Mouse (Mus musculus) intestine, postnatal 0 days (tissue): Measurements from ENCODE around the gene Arfgap3. TPM values are rescaled to one million over a fixed set of nuclear protein-coding genes. Genes with fewer than 3 reads are reported as not detected.
"Not testable (repeated sequence)": the region's sequence is repeated elsewhere in the genome, so short reads cannot be mapped to it uniquely, and the experiment has no call there.

Source experiments
- ATAC-seq: fragments of 200-750 bp; cut with Nextera tagmentation; 2 replicates; pipeline ENCODE4 v1.8.0; 2017; ENCODE audit warnings: mild to moderate bottlenecking, moderate TSS enrichment, moderate library complexity
- H3K27ac ChIP-seq: fragments of 300-500 bp; sonication (generic); 2 replicates; pipeline ENCODE4 v1.5.1; 2014; ENCODE audit warnings: mild to moderate bottlenecking, low read depth, low read length, moderate library complexity
- H3K27me3 ChIP-seq: fragments of 300-500 bp; sonication (generic); replicated peaks from 2 replicates; pipeline ENCODE4 v1.6.1; 2014; ENCODE audit warnings: low read length, mixed read lengths; ENCODE audit not compliant: control insufficient read depth, insufficient read depth
- H3K36me3 ChIP-seq: fragments of 300-500 bp; sonication (generic); 2 replicates; pipeline ENCODE4 v1.6.1; 2014; ENCODE audit warnings: mild to moderate bottlenecking, moderate library complexity; ENCODE audit not compliant: control insufficient read depth, insufficient read depth
- H3K4me1 ChIP-seq: fragments of 300-500 bp; sonication (generic); replicated peaks from 2 replicates; pipeline ENCODE4 v1.6.1; 2014; ENCODE audit warnings: antibody characterized with exemption, low read length, mixed read lengths; ENCODE audit not compliant: control insufficient read depth, insufficient read depth
- H3K4me2 ChIP-seq: fragments of 300-500 bp; sonication (generic); replicated peaks from 2 replicates; pipeline ENCODE4 v1.6.1; 2014; ENCODE audit warnings: low read depth, mild to moderate bottlenecking, moderate library complexity
- H3K4me3 ChIP-seq: fragments of 300-500 bp; sonication (generic); 2 replicates; pipeline ENCODE4 v1.5.1; 2014; ENCODE audit warnings: low read depth, low read length
- H3K9ac ChIP-seq: fragments of 300-500 bp; sonication (generic); 2 replicates; pipeline ENCODE4 v1.6.1; 2014; ENCODE audit warnings: mild to moderate bottlenecking, low read depth, low read length
- H3K9me3 ChIP-seq: fragments of 300-500 bp; sonication (generic); 2 replicates; pipeline ENCODE4 v1.6.1; 2016; ENCODE audit warnings: mixed run types; ENCODE audit not compliant: control insufficient read depth
- CTCF ChIP-seq: sonication (generic); IDR thresholded peaks from 2 replicates; pipeline ENCODE4 v1.5.1; 2016; ENCODE audit warnings: low read depth, mild to moderate bottlenecking, control low read depth, antibody characterized with exemption, moderate library complexity
- WGBS: fragments of 180-500 bp; shearing (Covaris S2); extraction: QIAGEN DNeasy Blood & Tissue Kit; methylation state at CpG from one replicate; pipeline ENCODE4 v1.1.7; 2014; 5-methylcytosine and 5-hydroxymethylcytosine counted together
- polyA plus RNA-seq: library from polyadenylated mRNA; unstranded; fragments of >200 nt; fragmentation: Nextera tagmentation; extraction: Ambion mirVana; gene quantifications from 2 replicates; pipeline ENCODE4 v1.2.1, GENCODE M21; 2015

The Arfgap3 gene
- polyA plus RNA-seq, 1 experiment from 2014 or later = 119 TPM

DNA sequence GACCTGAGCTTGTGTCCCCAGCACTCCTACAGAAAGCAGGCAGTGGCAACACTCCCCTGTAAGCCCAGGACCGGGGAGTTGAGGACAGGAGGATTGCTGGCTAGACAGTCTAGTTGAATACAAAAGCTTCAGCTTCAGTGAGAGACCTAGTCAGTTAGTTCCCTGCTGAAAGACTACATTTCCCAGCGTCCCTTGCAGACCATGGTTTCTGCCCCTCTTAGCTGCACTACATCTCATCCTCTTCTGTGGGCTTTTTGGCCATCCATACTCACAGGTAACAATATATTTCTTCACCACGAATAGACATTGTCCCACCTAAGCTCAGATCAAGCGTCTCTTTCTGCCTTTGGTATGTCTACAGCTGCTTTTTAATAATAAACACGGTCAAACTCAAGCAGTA lies 67.7 kb downstream of the Arfgap3 start:
- TF ChIP-seq CTCF = no peak
- no peak overlapping the region for H3K4me3 ChIP-seq
- ATAC-seq = no peak
- no peaks in the 10 kb centered on the region for H3K27me3 ChIP-seq
- no peak overlapping the region; the same call in 1 of the 2 replicates for H3K27ac ChIP-seq
- H3K36me3 ChIP-seq = no peaks in the 10 kb centered on the region
- H3K4me1 ChIP-seq = no peaks in the 10 kb centered on the region
- no peak overlapping the region for H3K9ac ChIP-seq
- H3K4me2 ChIP-seq = no peak overlapping the region
- no peaks in the 10 kb centered on the region for H3K9me3 ChIP-seq
- WGBS = 75% methylated on average over 5 of the region's 5 CpGs

DNA sequence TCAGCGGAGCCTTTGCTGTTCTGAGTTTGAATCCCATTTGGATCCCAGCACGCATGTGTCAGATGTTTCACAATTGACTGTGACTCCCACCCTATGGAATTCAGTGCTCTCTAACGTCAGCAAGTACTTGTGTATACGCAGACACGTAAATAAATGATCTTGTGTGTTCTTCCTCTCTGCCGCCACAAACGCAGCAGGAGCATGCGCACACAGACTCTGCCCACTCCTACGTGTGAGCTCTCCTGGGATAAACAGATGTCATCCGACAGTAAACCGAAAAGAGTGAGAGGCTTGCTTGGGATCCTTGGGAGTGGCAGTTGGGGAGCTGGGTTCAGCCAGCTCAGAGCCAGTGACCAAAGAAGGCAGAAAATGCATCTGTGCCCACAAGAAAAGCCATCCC lies 68.7 kb downstream of the Arfgap3 start:
- H3K4me2 ChIP-seq = no peak overlapping the region
- no peaks in the 10 kb centered on the region for H3K9me3 ChIP-seq
- no peaks in the 10 kb centered on the region for H3K4me1 ChIP-seq
- no peaks in the 10 kb centered on the region for H3K36me3 ChIP-seq
- WGBS = 47% methylated on average over 11 of the region's 11 CpGs
- no peak overlapping the region for H3K9ac ChIP-seq
- H3K27me3 ChIP-seq = no peaks in the 10 kb centered on the region
- peak overlapping the region; percentile 8; the same call in 1 of the 2 replicates for H3K27ac ChIP-seq
- peak; percentile 20; the same call in 1 of the 2 replicates for ATAC-seq
- no peak overlapping the region for H3K4me3 ChIP-seq
- no peak for TF ChIP-seq CTCF

DNA sequence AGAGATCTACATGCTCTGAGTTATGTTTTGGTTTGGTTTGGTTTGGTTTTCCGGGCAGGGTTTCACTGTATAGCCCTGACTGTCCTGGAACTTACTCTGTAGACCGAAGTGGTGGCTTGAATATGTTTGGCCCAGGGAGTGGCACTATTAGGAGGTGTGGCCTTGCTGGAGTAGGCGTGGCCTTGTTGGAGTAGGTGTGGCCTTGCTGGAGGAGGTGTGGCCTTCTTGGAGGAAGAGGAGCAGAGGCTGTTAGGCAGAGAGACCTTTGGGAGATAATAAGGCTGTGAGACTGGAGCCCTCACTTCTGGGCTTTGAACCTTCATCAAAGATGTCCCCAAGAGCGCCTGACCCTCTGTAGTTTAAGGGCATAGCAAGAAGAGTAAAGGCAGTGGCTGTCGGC lies 71.5 kb downstream of the Arfgap3 start:
- Histone ChIP-seq H3K4me1 (no peaks in the 10 kb centered on the region), H3K27me3 (no peaks in the 10 kb centered on the region), H3K27ac (no peak overlapping the region), H3K36me3 (no peaks in the 10 kb centered on the region), H3K9me3 (no peaks in the 10 kb centered on the region), H3K4me2 (no peak overlapping the region), H3K4me3 (no peak overlapping the region), H3K9ac (no peak overlapping the region)
- TF ChIP-seq CTCF = no peak
- WGBS = 82% methylated on average over 5 of the region's 5 CpGs
- no peak; the same call in 1 of the 2 replicates for ATAC-seq

DNA sequence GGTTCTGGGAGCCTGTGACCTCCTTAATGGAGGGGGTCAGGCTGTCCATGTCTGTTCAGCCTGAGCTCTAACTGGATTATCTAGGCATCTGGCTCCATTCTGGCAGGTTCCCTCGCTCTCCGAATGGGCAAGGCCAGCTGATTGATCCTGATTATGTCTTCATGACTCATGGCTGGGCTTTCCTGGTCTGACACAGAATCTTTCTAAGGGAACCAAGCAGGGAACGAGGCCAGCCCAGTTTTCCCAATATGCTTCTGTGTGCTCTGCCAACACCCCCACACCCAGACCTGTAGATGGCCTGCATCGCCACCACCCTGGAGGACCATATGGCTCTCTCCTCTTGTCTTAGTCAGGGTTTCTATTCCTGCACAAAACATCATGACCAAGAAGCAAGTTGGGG lies 72.6 kb downstream of the Arfgap3 start:
- no peak overlapping the region for H3K9ac ChIP-seq
- no peaks in the 10 kb centered on the region for H3K4me1 ChIP-seq
- no peaks in the 10 kb centered on the region for H3K36me3 ChIP-seq
- no peak overlapping the region for H3K4me2 ChIP-seq
- no peak for TF ChIP-seq CTCF
- H3K4me3 ChIP-seq = no peak overlapping the region
- no peaks in the 10 kb centered on the region for H3K27me3 ChIP-seq
- H3K9me3 ChIP-seq = no peaks in the 10 kb centered on the region
- no peak overlapping the region for H3K27ac ChIP-seq
- WGBS = 82% methylated on average over 4 of the region's 4 CpGs
- ATAC-seq = no peak

DNA sequence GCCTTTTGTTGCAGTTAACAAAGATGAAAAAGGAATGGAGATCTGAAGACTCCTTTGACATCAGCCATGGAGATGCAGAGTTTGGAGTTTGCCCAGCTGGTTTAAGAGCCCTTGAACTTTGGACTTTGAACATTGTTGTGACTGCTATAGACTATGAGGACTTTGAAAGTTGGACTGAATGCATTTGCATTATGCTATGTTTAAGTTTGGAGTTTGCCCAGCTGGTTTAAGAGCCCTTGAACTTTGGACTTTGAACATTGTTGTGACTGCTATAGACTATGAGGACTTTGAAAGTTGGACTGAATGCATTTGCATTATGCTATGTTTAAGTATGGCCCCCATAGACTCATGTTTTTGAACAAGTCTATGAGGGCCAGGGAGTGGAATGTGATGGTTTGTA lies 75.8 kb downstream of the Arfgap3 start:
- H3K9me3 ChIP-seq, H3K27ac ChIP-seq, H3K4me3 ChIP-seq, H3K4me1 ChIP-seq, H3K27me3 ChIP-seq, H3K36me3 ChIP-seq, H3K4me2 ChIP-seq, H3K9ac ChIP-seq: not testable (repeated sequence)
- peak; percentile 31; the same call in 1 of the 2 replicates for ATAC-seq

DNA sequence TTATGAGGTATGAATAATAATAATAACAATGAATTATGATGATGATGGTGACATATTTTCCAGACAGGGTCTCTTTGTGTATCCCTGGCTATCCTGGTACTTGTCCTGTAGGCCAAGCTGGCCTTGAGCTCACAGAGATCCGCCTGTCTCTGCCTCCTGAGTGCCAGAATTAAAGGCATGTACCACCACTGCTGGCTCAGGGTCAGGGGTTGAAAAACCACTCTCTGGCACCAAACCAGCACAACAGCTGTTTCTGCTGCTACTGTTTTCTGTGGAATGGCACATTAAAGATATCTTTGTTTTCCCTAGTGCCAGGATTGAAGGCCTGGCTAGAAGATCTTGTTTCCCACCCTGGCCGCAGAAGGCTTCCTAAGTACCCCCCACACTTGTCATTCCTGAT lies 77.0 kb downstream of the Arfgap3 start:
- Histone ChIP-seq H3K27me3 (no peaks in the 10 kb centered on the region), H3K36me3 (no peaks in the 10 kb centered on the region), H3K9me3 (no peaks in the 10 kb centered on the region), H3K9ac (no peak overlapping the region), H3K4me1 (no peaks in the 10 kb centered on the region), H3K4me3 (no peak overlapping the region), H3K4me2 (no peak overlapping the region), H3K27ac (no peak overlapping the region)
- ATAC-seq = no peak
- WGBS = 96% methylated on average over 2 of the region's 2 CpGs
- TF ChIP-seq CTCF = no peak

DNA sequence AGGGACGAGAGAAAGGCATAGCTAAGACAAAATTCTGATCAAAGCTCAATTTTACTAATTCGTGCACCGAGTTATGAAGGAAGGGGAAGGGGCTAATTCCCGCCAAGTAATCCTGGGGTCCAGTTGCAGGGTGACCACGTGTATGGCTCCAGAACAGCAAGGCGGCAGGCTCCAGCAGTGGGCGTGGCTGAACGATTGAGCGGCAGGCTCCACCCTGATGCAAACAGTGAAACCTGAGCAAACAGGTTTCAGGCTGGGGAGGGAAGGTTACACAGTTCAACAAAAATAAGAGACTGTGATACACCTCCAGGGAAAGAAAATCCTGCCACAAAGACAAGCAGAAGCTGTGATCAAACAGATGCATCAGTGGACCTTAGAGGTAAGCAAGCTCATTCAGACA lies 78.8 kb downstream of the Arfgap3 start:
- not testable (repeated sequence) for H3K27me3 ChIP-seq, H3K9me3 ChIP-seq, H3K36me3 ChIP-seq, H3K4me2 ChIP-seq, H3K4me3 ChIP-seq, ATAC-seq, H3K27ac ChIP-seq, H3K9ac ChIP-seq, H3K4me1 ChIP-seq
- WGBS = 19% methylated on average over 9 of the region's 9 CpGs

DNA sequence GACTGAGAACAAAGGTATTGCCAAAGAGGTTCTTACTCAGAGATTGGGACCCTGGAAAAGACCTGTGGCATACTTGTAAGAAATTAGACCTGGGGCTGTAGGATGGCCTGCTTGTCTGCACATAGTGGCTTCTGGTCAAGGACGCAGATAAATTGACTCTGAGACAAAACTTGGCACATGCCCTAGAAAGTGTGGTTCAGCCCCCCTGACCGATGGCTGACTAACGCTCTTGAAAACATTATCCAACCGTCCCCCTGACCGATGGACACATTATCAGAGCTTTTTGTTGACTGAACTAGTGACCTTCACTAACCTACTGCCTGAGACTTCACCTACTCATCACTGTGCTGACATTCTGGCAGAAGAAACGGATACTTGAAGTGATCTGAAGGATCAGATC lies 80.1 kb downstream of the Arfgap3 start:
- H3K9me3 ChIP-seq, H3K4me1 ChIP-seq, H3K4me3 ChIP-seq, H3K36me3 ChIP-seq, H3K27ac ChIP-seq, H3K4me2 ChIP-seq, H3K27me3 ChIP-seq, ATAC-seq, H3K9ac ChIP-seq: not testable (repeated sequence)
- 79% methylated on average over 6 of the region's 6 CpGs for WGBS

DNA sequence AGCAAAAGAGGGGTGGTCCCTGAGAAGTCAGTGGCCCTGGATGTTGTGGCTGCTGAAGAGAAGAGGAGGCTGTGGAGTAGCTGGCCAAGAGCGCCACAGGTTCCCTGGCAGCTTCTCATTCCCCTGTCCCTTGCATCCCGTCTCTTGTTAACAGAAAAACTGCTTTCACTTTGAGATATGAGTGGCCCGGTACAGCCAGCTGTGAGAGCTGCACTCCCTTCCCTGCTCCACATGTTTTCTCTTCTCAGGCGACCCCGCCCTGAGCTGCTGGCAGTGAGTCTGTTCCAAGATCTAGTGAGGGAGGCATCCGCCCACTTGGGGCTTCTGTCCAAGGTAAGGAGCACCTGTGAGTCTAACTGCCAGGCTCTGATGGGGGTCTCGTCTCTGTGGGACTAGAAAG lies 81.6 kb downstream of the Arfgap3 start:
- ATAC-seq, H3K4me1 ChIP-seq, H3K27me3 ChIP-seq, H3K27ac ChIP-seq, H3K9me3 ChIP-seq, H3K9ac ChIP-seq, H3K4me3 ChIP-seq, H3K36me3 ChIP-seq: not testable (repeated sequence)
- 24% methylated on average over 6 of the region's 7 CpGs for WGBS
- peak overlapping the region; percentile 35; the same call in 1 of the 2 replicates for H3K4me2 ChIP-seq
